Mouse (Mus musculus): ENCODE results near the gene Myo16. TPM values are rescaled to one million over a fixed set of nuclear protein-coding genes. Genes with fewer than 3 reads are reported as not detected.

Gene Myo16
- total and polyA plus RNA-seq, 3 experiments: 1.4 to 3.8 TPM; not detected in 1

DNA sequence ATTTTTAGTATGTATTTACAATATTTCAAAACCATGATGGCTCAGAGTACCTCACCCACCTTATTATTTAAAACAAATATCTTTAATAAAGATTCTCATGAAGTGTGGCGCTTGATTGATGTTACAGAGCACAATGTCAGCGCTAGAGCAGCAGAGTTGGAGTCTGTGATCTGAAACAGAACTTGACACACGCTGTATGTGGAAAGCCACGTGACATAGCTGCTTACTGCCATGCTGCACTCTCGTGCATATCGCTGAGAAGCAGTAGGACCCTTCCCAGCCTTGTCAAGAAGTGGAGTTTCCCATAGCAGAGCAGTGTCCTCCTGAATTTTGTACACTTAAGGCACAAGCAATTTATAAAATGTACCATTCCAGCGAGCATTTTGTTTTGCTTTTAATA is 528.2 kb downstream of the Myo16 start:
- Histone ChIP-seq H3K27ac (no peak overlapping the region), H3K4me3 (no peak overlapping the region), H3K4me1 (ENCODE audit: control insufficient read depth, insufficient read depth, low read length) (no peaks in the 10 kb centered on the region), H3K9ac (ENCODE audit: low read depth, low read length) (no peak overlapping the region), H3K27me3 (ENCODE audit: control insufficient read depth, insufficient read depth, low read length) (no peaks in the 10 kb centered on the region), H3K79me2 (replicated peaks; ENCODE audit: control insufficient read depth, insufficient read depth, low read length) (no peaks in the 10 kb centered on the region), H3K36me3 (ENCODE audit: control insufficient read depth, insufficient read depth, low read length) (no peaks in the 10 kb centered on the region)
- intact Hi-C loops (cut with DNase I): no loop called here
- WGBS: 73% methylated on average over 7 of the region's 7 CpGs
- TF ChIP-seq EP300 (IDR thresholded peaks at IDR 0.05; ENCODE audit: insufficient read depth, low read depth, low read length) (no peak), CTCF (IDR thresholded peaks at IDR 0.05) (no peak), POLR2A (IDR thresholded peaks at IDR 0.05; ENCODE audit: insufficient read depth, low read depth, low read length) (no peak)
- no peak for DNase-seq

DNA sequence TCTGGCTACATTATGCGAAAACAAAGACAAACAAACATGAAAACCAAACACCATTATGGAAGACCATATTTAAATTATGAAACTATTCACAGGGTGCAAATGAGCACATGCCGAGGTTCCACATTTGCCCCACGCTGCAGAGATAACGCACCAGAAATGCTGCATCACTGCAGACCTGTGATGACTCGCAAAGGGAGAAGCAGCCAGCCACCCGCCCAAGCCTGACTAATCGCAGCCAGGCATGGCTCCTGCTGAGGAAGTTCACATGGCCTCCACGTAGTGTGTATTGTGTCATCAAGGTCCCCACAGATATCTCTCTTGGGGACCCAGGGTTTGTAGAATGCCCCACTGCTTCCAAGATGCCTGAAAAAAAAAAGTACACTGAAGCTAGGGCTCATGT is 529.4 kb downstream of the Myo16 start:
- Histone ChIP-seq H3K27ac (no peak overlapping the region), H3K36me3 (ENCODE audit: control insufficient read depth, insufficient read depth, low read length) (no peaks in the 10 kb centered on the region), H3K4me1 (ENCODE audit: control insufficient read depth, insufficient read depth, low read length) (no peaks in the 10 kb centered on the region), H3K9ac (ENCODE audit: low read depth, low read length) (no peak overlapping the region), H3K79me2 (replicated peaks; ENCODE audit: control insufficient read depth, insufficient read depth, low read length) (no peaks in the 10 kb centered on the region), H3K4me3 (no peak overlapping the region), H3K27me3 (ENCODE audit: control insufficient read depth, insufficient read depth, low read length) (no peaks in the 10 kb centered on the region)
- 66% methylated on average over 8 of the region's 8 CpGs for WGBS
- no peak for TF ChIP-seq EP300 (IDR thresholded peaks at IDR 0.05; ENCODE audit: insufficient read depth, low read depth, low read length)
- no peak for TF ChIP-seq POLR2A (IDR thresholded peaks at IDR 0.05; ENCODE audit: insufficient read depth, low read depth, low read length)
- no peak for TF ChIP-seq CTCF (IDR thresholded peaks at IDR 0.05)
- intact Hi-C loops (cut with DNase I): no loop called here
- DNase-seq: no peak

Other genes with a start within 250 kb of the Myo16 start
- gene Lig4, start 176.2 kb upstream of the Myo16 start, total RNA-seq (2021): 1 to 10 TPM; 4.7 to 5.3 TPM
- gene Lig4, start 176.2 kb upstream of the Myo16 start, polyA plus RNA-seq (2012; rRNA removed): 1.5 and 3.0 TPM in 2 replicates
- gene Abhd13, start 176.2 kb upstream of the Myo16 start, total RNA-seq (2021): 10 to 100 TPM in 1 of 2 experiments, 1 to 10 TPM in 1; 9.8 to 10.0 TPM
- 4.2 and 10.0 TPM in 2 replicates for gene Abhd13, start 176.2 kb upstream of the Myo16 start, polyA plus RNA-seq (2012; rRNA removed)
- 1 to 10 TPM; 3.2 to 5.1 TPM for gene Tnfsf13b, start 147.4 kb upstream of the Myo16 start, total RNA-seq (2021)
- 1.4 TPM in 2 replicates for gene Tnfsf13b, start 147.4 kb upstream of the Myo16 start, polyA plus RNA-seq (2012; rRNA removed)

Data from heart, adult 2 months (tissue).